ENCODE assay signal across 8 mouse cellular contexts in genomic region chr11:115604304-115604696, GRCm38 (mm10). TPM values are rescaled to one million over a fixed set of nuclear protein-coding genes. Genes with fewer than 3 reads are reported as not detected.
DNase-seq lines count a peak whose midpoint lies in the region; ATAC-seq and TF ChIP-seq lines count a peak whose summit lies in the region.

No protein-coding gene starts in this region.

- no peak for DNase-seq in kidney, postnatal 0 days (ENCODE audit: low spot score)
- DNase-seq in kidney, postnatal 14 days: no peak
- DNase-seq in c-Kit-positive CD71-positive TER-119-positive erythroid progenitor cells, embryonic 14.5 days (ENCODE audit: low spot score): peak; percentile 26
- no peak for DNase-seq in urinary bladder, postnatal 10 days (ENCODE audit: low spot score)
- no peak for DNase-seq in left cerebral cortex, adult 8-10 months (ENCODE audit: low spot score in 2 of 2)
- no peak for DNase-seq in yolk sac, embryonic 10.5 days (ENCODE audit: low spot score)

- no peaks in the 10 kb centered on the region for H3K9me3 ChIP-seq in kidney, postnatal 0 days (replicated peaks; ENCODE audit: low read length)
- H3K9me3 ChIP-seq in hindbrain, embryonic 12.5 days (replicated peaks): no peaks in the 10 kb centered on the region

- peak overlapping the region; percentile 98 for H3K4me3 ChIP-seq in kidney, postnatal 0 days (replicated peaks; ENCODE audit: low read depth, low read length)
- H3K4me3 ChIP-seq in hindbrain, embryonic 12.5 days: peak overlapping the region; percentile 99

- H3K4me2 ChIP-seq in kidney, postnatal 0 days (ENCODE audit: low read length): peak overlapping the region; percentile 96
- peak overlapping the region; percentile 96 for H3K4me2 ChIP-seq in hindbrain, embryonic 12.5 days (replicated peaks)

- peak overlapping the region; percentile 96 for H3K27ac ChIP-seq in kidney, postnatal 0 days
- peak overlapping the region; percentile 88 for H3K27ac ChIP-seq in hindbrain, embryonic 12.5 days

- 0% methylated on average over 26 of the region's 26 CpGs for WGBS in kidney, postnatal 0 days
- 1% methylated on average over 26 of the region's 26 CpGs for WGBS in hindbrain, embryonic 12.5 days

- peak overlapping the region; percentile 97 for H3K9ac ChIP-seq in kidney, postnatal 0 days (ENCODE audit: low read depth, low read length)
- H3K9ac ChIP-seq in hindbrain, embryonic 12.5 days: peak overlapping the region; percentile 98

- TF ChIP-seq CTCF in kidney, postnatal 0 days (IDR thresholded peaks at IDR 0.05; ENCODE audit: low read depth): no peak

- ATAC-seq in kidney, postnatal 0 days (replicated peaks; ENCODE audit: low FRiP score, low read depth): peak; percentile 25
- ATAC-seq in hindbrain, embryonic 12.5 days (ENCODE audit: low FRiP score): peak; percentile 61
- ATAC-seq in megakaryocyte-erythroid progenitor cell, adult 5-6 weeks (replicated peaks; ENCODE audit: low FRiP score, low TSS enrichment, poor library complexity, severe bottlenecking): peak; percentile 7; the same call in 1 of the 2 replicates

- peaks cover 32% of the 10 kb centered on the region for H3K36me3 ChIP-seq in kidney, postnatal 0 days (ENCODE audit: insufficient read depth, low read length)
- H3K36me3 ChIP-seq in hindbrain, embryonic 12.5 days: peaks cover 50% of the 10 kb centered on the region

- H3K4me1 ChIP-seq in kidney, postnatal 0 days (replicated peaks; ENCODE audit: insufficient read depth, low read length): peaks cover 14% of the 10 kb centered on the region
- peaks cover 27% of the 10 kb centered on the region for H3K4me1 ChIP-seq in hindbrain, embryonic 12.5 days

- H3K27me3 ChIP-seq in kidney, postnatal 0 days (ENCODE audit: insufficient read depth, low read length): no peaks in the 10 kb centered on the region
- no peaks in the 10 kb centered on the region for H3K27me3 ChIP-seq in hindbrain, embryonic 12.5 days

RNA-seq across cellular contexts. Expression of gene Gga3, which starts 0.4 kb away (rescaled TPM):
- polyA plus RNA-seq in kidney, postnatal 0 days (2015; fragmentation: Nextera tagmentation; extraction: Ambion mirVana): 10.8 and 11.1 TPM in 2 replicates
- 30.3 and 33.7 TPM in 2 replicates for polyA plus RNA-seq in hindbrain, embryonic 12.5 days (2016; fragmentation: Nextera tagmentation; extraction: Ambion mirVana)
- total RNA-seq in megakaryocyte-erythroid progenitor cell, adult 5-6 weeks (2014; fragmentation: Nextera tagmentation): 53.5 and 69.9 TPM in 2 replicates
- 21.6 and 67.6 TPM in 2 replicates for total RNA-seq in megakaryocyte-erythroid progenitor cell, adult 5-6 weeks (2017)
- total RNA-seq in left cerebral cortex, adult 8-10 months (2022): 10 to 100 TPM; 73.8 to 92.9 (median 89.0) TPM

RNA-seq across cellular contexts. Expression of gene Mrps7, which starts 0.6 kb away (rescaled TPM):
- 92.9 and 93.7 TPM in 2 replicates for polyA plus RNA-seq in kidney, postnatal 0 days (2015; fragmentation: Nextera tagmentation; extraction: Ambion mirVana)
- 86.0 and 86.6 TPM in 2 replicates for polyA plus RNA-seq in hindbrain, embryonic 12.5 days (2016; fragmentation: Nextera tagmentation; extraction: Ambion mirVana)
- 55.7 and 76.8 TPM in 2 replicates for total RNA-seq in megakaryocyte-erythroid progenitor cell, adult 5-6 weeks (2014; fragmentation: Nextera tagmentation)
- 40.5 and 67.1 TPM in 2 replicates for total RNA-seq in megakaryocyte-erythroid progenitor cell, adult 5-6 weeks (2017)
- total RNA-seq in left cerebral cortex, adult 8-10 months (2022): 10 to 100 TPM; 36.9 to 57.0 (median 48.4) TPM

RNA-seq across cellular contexts. Expression of gene Mif4gd, which starts 8.5 kb away (rescaled TPM):
- 57.3 and 61.6 TPM in 2 replicates for polyA plus RNA-seq in kidney, postnatal 0 days (2015; fragmentation: Nextera tagmentation; extraction: Ambion mirVana)
- 12.0 and 12.4 TPM in 2 replicates for polyA plus RNA-seq in hindbrain, embryonic 12.5 days (2016; fragmentation: Nextera tagmentation; extraction: Ambion mirVana)
- 54.6 and 55.4 TPM in 2 replicates for total RNA-seq in megakaryocyte-erythroid progenitor cell, adult 5-6 weeks (2014; fragmentation: Nextera tagmentation)
- total RNA-seq in megakaryocyte-erythroid progenitor cell, adult 5-6 weeks (2017): 29.3 and 45.4 TPM in 2 replicates
- 10 to 100 TPM; 13.9 to 22.0 (median 17.6) TPM for total RNA-seq in left cerebral cortex, adult 8-10 months (2022)

RNA-seq across cellular contexts. Expression of gene Slc25a19, which starts 23.8 kb away (rescaled TPM):
- polyA plus RNA-seq in kidney, postnatal 0 days (2015; fragmentation: Nextera tagmentation; extraction: Ambion mirVana): 49.7 and 57.9 TPM in 2 replicates
- 24.7 and 26.5 TPM in 2 replicates for polyA plus RNA-seq in hindbrain, embryonic 12.5 days (2016; fragmentation: Nextera tagmentation; extraction: Ambion mirVana)
- 20.5 and 32.1 TPM in 2 replicates for total RNA-seq in megakaryocyte-erythroid progenitor cell, adult 5-6 weeks (2014; fragmentation: Nextera tagmentation)
- 14.2 and 19.6 TPM in 2 replicates for total RNA-seq in megakaryocyte-erythroid progenitor cell, adult 5-6 weeks (2017)
- 10 to 100 TPM; 54.5 to 62.2 (median 58.5) TPM for total RNA-seq in left cerebral cortex, adult 8-10 months (2022)

RNA-seq across cellular contexts. Expression of gene Nup85, which starts 40.1 kb away (rescaled TPM):
- 74.6 and 94.9 TPM in 2 replicates for polyA plus RNA-seq in kidney, postnatal 0 days (2015; fragmentation: Nextera tagmentation; extraction: Ambion mirVana)
- polyA plus RNA-seq in hindbrain, embryonic 12.5 days (2016; fragmentation: Nextera tagmentation; extraction: Ambion mirVana): 139 and 144 TPM in 2 replicates
- 256 and 306 TPM in 2 replicates for total RNA-seq in megakaryocyte-erythroid progenitor cell, adult 5-6 weeks (2014; fragmentation: Nextera tagmentation)
- total RNA-seq in megakaryocyte-erythroid progenitor cell, adult 5-6 weeks (2017): 179 and 228 TPM in 2 replicates
- 10 to 100 TPM; 43.9 to 49.4 (median 46.0) TPM for total RNA-seq in left cerebral cortex, adult 8-10 months (2022)

Comparison
In these comparisons a context has a peak if more than half of its experiments do, and no peak if none do; other contexts are left out.
1. ATAC-seq: peak in every context shown above with its lines; median percentile 61 in hindbrain, embryonic 12.5 days; 25 in kidney, postnatal 0 days; 7 in megakaryocyte-erythroid progenitor cell, adult 5-6 weeks.